8 mouse cellular contexts compared by ENCODE assay signal in the genomic region with DNA sequence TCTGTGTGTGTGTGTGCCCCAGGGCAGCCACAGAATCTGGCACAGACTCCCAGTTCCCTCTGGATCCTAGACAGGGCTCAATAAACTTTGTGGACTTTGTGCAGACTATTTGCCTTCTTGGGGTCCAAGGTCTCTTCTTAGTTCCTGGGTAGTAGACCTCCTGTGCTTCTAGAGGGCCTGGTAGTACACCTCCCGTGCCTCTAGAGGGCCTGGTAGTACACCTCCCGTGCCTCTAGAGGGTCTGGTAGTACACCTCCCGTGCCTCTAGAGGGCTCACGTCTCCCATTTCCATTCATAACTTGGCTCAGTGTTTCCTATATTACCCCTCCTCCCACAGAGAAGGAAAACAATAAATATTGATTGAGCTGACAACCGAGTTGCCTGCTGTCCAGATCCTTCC. TPM values are rescaled to one million over a fixed set of nuclear protein-coding genes. Genes with fewer than 3 reads are reported as not detected.
A peak's percentile ranks its signal among the peaks of the same experiment; 100 is the strongest.
DNase-seq lines count a peak whose midpoint lies in the region; ATAC-seq and TF ChIP-seq lines count a peak whose summit lies in the region.
"Had no signal": no experiment of that assay in that cellular context is flagged by ENCODE, and none has a peak within 500 bp of the region (broad histone marks: within the 10 kb centered on the region; RNA-seq: fewer than 3 reads in every experiment).

No protein-coding gene starts in this region.

- CTCF ChIA-PET in Patski (lab: Charles Lee) = interaction anchor here (0.9 to 9.0 kb wide), 9 partner anchors 8 to 24 kb away, joined by 3 to 69 read pairs (median 4); a partner anchor contains a TSS

- no peaks in the 10 kb centered on the region for H3K79me2 ChIP-seq in CH12.LX (replicated peaks; ENCODE audit: control insufficient read depth, extremely low read depth, insufficient read depth, poor library complexity, severe bottlenecking)

- H3K4me1 ChIP-seq in CH12.LX (ENCODE audit: control insufficient read depth in 1 of 2, insufficient read depth in 2 of 2) = peaks cover 18 to 44% of the 10 kb centered on the region in 2 experiments
- no peaks in the 10 kb centered on the region for H3K4me1 ChIP-seq in hindbrain, postnatal 0 days (ENCODE audit: insufficient read depth, low read length)

- peak; percentile 94 to 99 for TF ChIP-seq CTCF in CH12.LX (conservative IDR thresholded peaks at IDR 0.05 in 1 of 2, IDR thresholded peaks at IDR 0.05 in 1 of 2; ENCODE audit: low read depth in 2 of 2, low read length in 2 of 2)
- no peak for TF ChIP-seq CTCF in Patski (IDR thresholded peaks at IDR 0.05)
- peak; percentile 89 for TF ChIP-seq CTCF in hindbrain, postnatal 0 days (IDR thresholded peaks at IDR 0.05; ENCODE audit: low read depth)

- H3K36me3 ChIP-seq in CH12.LX (replicated peaks in 1 of 2; ENCODE audit: control insufficient read depth in 1 of 2, insufficient read depth in 1 of 2, low read length in 1 of 2) = peaks cover 0 to 4% of the 10 kb centered on the region in 2 experiments
- H3K36me3 ChIP-seq in hindbrain, postnatal 0 days (ENCODE audit: insufficient read depth, low read length) = no peaks in the 10 kb centered on the region
- H3K36me3 ChIP-seq: heart, embryonic 13.5 days had no signal

- H3K4me3 ChIP-seq in CH12.LX (replicated peaks in 1 of 3; ENCODE audit: low read depth in 2 of 3, low read length in 2 of 3, poor library complexity in 1 of 3) = no peak overlapping the region
- no peak overlapping the region for H3K4me3 ChIP-seq in hindbrain, postnatal 0 days (ENCODE audit: low read length)
- H3K4me3 ChIP-seq: heart, embryonic 13.5 days had no signal

- TF ChIP-seq POLR2A in CH12.LX (IDR thresholded peaks at IDR 0.05; ENCODE audit: low read depth, low read length) = no peak

- TF ChIP-seq EP300 in CH12.LX (IDR thresholded peaks at IDR 0.05; ENCODE audit: low read length) = no peak

- no peak overlapping the region for H3K4me2 ChIP-seq in CH12.LX (ENCODE audit: insufficient read depth, low read depth, poor library complexity, severe bottlenecking)
- no peak overlapping the region for H3K4me2 ChIP-seq in hindbrain, postnatal 0 days (ENCODE audit: low read depth, low read length)
- H3K4me2 ChIP-seq: heart, embryonic 13.5 days had no signal

- 25% methylated on average over 5 of the region's 5 CpGs for WGBS in hindbrain, postnatal 0 days

- peak; percentile 25 to 62 for DNase-seq in layer of hippocampus, adult 18-20 months (ENCODE audit: low spot score in 2 of 2)
- no peak for DNase-seq in layer of hippocampus, adult 9-10 months (ENCODE audit: low spot score)
- DNase-seq in CH12.LX (ENCODE audit: extremely low read depth) (peak; percentile 63), Patski (ENCODE audit: low read depth, low spot score) (no peak)
- peak; percentile 75 for DNase-seq in hindbrain, postnatal 0 days (ENCODE audit: low spot score)
- peak; percentile 75 for DNase-seq in lung, postnatal 10 days
- peak; percentile 60 for DNase-seq in thymus, postnatal 36 days

- POLR2A ChIA-PET in Patski (lab: Charles Lee) = interaction anchor here (1.4 kb wide), 1 partner anchor 22 kb away, joined by 3 read pairs; no protein-coding TSS in a partner anchor

- dilution Hi-C loops in CH12.LX (cut with MboI; ENCODE audit: extremely low pct_ligation_motif_present, extremely low pct_unique_long_range_greater_than_20kb, low sequenced_read_pairs) = no loop called here

- peak; percentile 16 for TF ChIP-seq RAD21 in CH12.LX (IDR thresholded peaks at IDR 0.05; ENCODE audit: low read depth, low read length)

- no peaks in the 10 kb centered on the region for H3K27me3 ChIP-seq in CH12.LX (replicated peaks)
- H3K27me3 ChIP-seq in Patski = no peaks in the 10 kb centered on the region
- no peaks in the 10 kb centered on the region for H3K27me3 ChIP-seq in hindbrain, postnatal 0 days (ENCODE audit: insufficient read depth, low read length)
- H3K27me3 ChIP-seq: heart, embryonic 13.5 days had no signal

- peak; percentile 55 for ATAC-seq in Patski
- ATAC-seq in hindbrain, postnatal 0 days = peak; percentile 43; the same call in 1 of the 2 replicates

- no peak overlapping the region for H3K9ac ChIP-seq in CH12.LX (ENCODE audit: insufficient read depth, low read depth)
- no peak overlapping the region for H3K9ac ChIP-seq in hindbrain, postnatal 0 days (replicated peaks; ENCODE audit: low read length)
- H3K9ac ChIP-seq: heart, embryonic 13.5 days had no signal

- no peaks in the 10 kb centered on the region for H3K9me3 ChIP-seq in CH12.LX (replicated peaks; ENCODE audit: low read length)
- no peaks in the 10 kb centered on the region for H3K9me3 ChIP-seq in hindbrain, postnatal 0 days (ENCODE audit: low read length)
- H3K9me3 ChIP-seq: heart, embryonic 13.5 days had no signal

- in situ Hi-C loops in CH12.LX (cut with MboI; ENCODE audit: low pct_ligation_motif_present, low pct_unique_long_range_greater_than_20kb, low sequenced_read_pairs) = no loop called here
- in situ Hi-C loops in Patski (cut with MboI; ENCODE audit: low pct_unique_long_range_greater_than_20kb) = no loop called here

- H3K27ac ChIP-seq in CH12.LX (ENCODE audit: insufficient read depth, low read depth) = no peak overlapping the region
- H3K27ac ChIP-seq in hindbrain, postnatal 0 days = no peak overlapping the region
- H3K27ac ChIP-seq: heart, embryonic 13.5 days had no signal

TF ChIP-seq in CH12.LX, 34 proteins besides CTCF, POLR2A, EP300 and RAD21:
- TF ChIP-seq NELFE (IDR thresholded peaks at IDR 0.05; ENCODE audit: low read depth, low read length) (peak; percentile 71; the same call in 1 of the 2 replicates), SMC3 (IDR thresholded peaks at IDR 0.05; ENCODE audit: low read depth, low read length) (0 out of 2 replicates have a peak, but pooled peaks have one; percentile 24), POLR2AphosphoS2 (IDR thresholded peaks at IDR 0.05; ENCODE audit: low read depth, low read length) (no peak), IRF4 (IDR thresholded peaks at IDR 0.05; ENCODE audit: low read depth, low read length) (peak; percentile 45; the same call in 1 of the 2 replicates), ZKSCAN1 (IDR thresholded peaks at IDR 0.05; ENCODE audit: borderline replicate concordance, low read depth, low read length) (no peak), JUND (conservative IDR thresholded peaks at IDR 0.05; ENCODE audit: low read depth, low read length) (0 out of 2 replicates have a peak, but pooled peaks have one; percentile 15)

RNA-seq across cellular contexts. Expression of a gene that starts 4.9 kb away (rescaled TPM):
- under 1 TPM; 0.20 to 0.22 TPM for total RNA-seq in layer of hippocampus, adult 18-20 months (2021)
- total RNA-seq in CH12.LX (2012; rRNA removed) (0.46 and 0.76 TPM in 2 replicates), CH12.LX (2014; rRNA removed) (0.08 and 0.17 TPM in 2 replicates)
- polyA plus RNA-seq in CH12.LX (2012; ENCODE audit: insufficient read length, low read depth) (1.3 and 1.4 TPM in 2 replicates), Patski (2021) (8.6 TPM)
- 0.36 TPM in 1 of 2 replicates, not detected in the other for total RNA-seq in hindbrain, postnatal 0 days (2014; rRNA removed)
- 0.25 and 0.29 TPM in 2 replicates for polyA plus RNA-seq in hindbrain, postnatal 0 days (2015; fragmentation: Nextera tagmentation; extraction: Ambion mirVana)

RNA-seq across cellular contexts. Expression of a gene that starts 10.4 kb away (rescaled TPM):
- not detected for total RNA-seq in layer of hippocampus, adult 18-20 months (2021)
- not detected in 2 replicates for total RNA-seq in CH12.LX (2012; rRNA removed)
- total RNA-seq in CH12.LX (2014; rRNA removed) = not detected in 2 replicates
- polyA plus RNA-seq in CH12.LX (2012; ENCODE audit: insufficient read length, low read depth) = not detected in 2 replicates
- not detected for polyA plus RNA-seq in Patski (2021)
- not detected in 2 replicates for total RNA-seq in hindbrain, postnatal 0 days (2014; rRNA removed)
- 0.11 and 0.28 TPM in 2 replicates for polyA plus RNA-seq in hindbrain, postnatal 0 days (2015; fragmentation: Nextera tagmentation; extraction: Ambion mirVana)
- polyA plus RNA-seq: heart, embryonic 13.5 days had no signal

RNA-seq across cellular contexts. Expression of a gene that starts 23.8 kb away (rescaled TPM):
- under 1 TPM; 0.41 to 0.79 TPM for total RNA-seq in layer of hippocampus, adult 18-20 months (2021)
- total RNA-seq in CH12.LX (2012; rRNA removed) (not detected in 2 replicates), CH12.LX (2014; rRNA removed) (not detected in 2 replicates)
- polyA plus RNA-seq in CH12.LX (2012; ENCODE audit: insufficient read length, low read depth) (0.27 and 0.59 TPM in 2 replicates), Patski (2021) (0.37 TPM)
- 0.58 TPM in 1 of 2 replicates, not detected in the other for total RNA-seq in hindbrain, postnatal 0 days (2014; rRNA removed)
- polyA plus RNA-seq in hindbrain, postnatal 0 days (2015; fragmentation: Nextera tagmentation; extraction: Ambion mirVana) = 0.50 and 0.59 TPM in 2 replicates

RNA-seq across cellular contexts. Expression of a gene that starts 39.9 kb away (rescaled TPM):
- total RNA-seq in layer of hippocampus, adult 18-20 months (2021) = 10 to 100 TPM in 1 of 2 experiments, 1 to 10 TPM in 1; 9.5 to 12.0 TPM
- total RNA-seq in CH12.LX (2012; rRNA removed) (11.5 and 13.0 TPM in 2 replicates), CH12.LX (2014; rRNA removed) (5.2 and 8.0 TPM in 2 replicates)
- polyA plus RNA-seq in CH12.LX (2012; ENCODE audit: insufficient read length, low read depth) (11.3 and 12.7 TPM in 2 replicates), Patski (2021) (44.8 TPM)
- total RNA-seq in hindbrain, postnatal 0 days (2014; rRNA removed) = 4.9 and 5.5 TPM in 2 replicates
- polyA plus RNA-seq in hindbrain, postnatal 0 days (2015; fragmentation: Nextera tagmentation; extraction: Ambion mirVana) = 4.5 and 4.8 TPM in 2 replicates

RNA-seq across cellular contexts. Expression of a gene that starts 40.2 kb away (rescaled TPM):
- 1 to 10 TPM; 4.5 to 5.7 TPM for total RNA-seq in layer of hippocampus, adult 18-20 months (2021)
- total RNA-seq in CH12.LX (2012; rRNA removed) = 37.7 and 46.0 TPM in 2 replicates
- total RNA-seq in CH12.LX (2014; rRNA removed) = 35.3 and 38.4 TPM in 2 replicates
- 25.3 and 29.7 TPM in 2 replicates for polyA plus RNA-seq in CH12.LX (2012; ENCODE audit: insufficient read length, low read depth)
- 35.9 TPM for polyA plus RNA-seq in Patski (2021)
- total RNA-seq in hindbrain, postnatal 0 days (2014; rRNA removed) = 23.2 and 30.9 TPM in 2 replicates
- 16.6 and 18.2 TPM in 2 replicates for polyA plus RNA-seq in hindbrain, postnatal 0 days (2015; fragmentation: Nextera tagmentation; extraction: Ambion mirVana)

Comparison
In these comparisons a context has a peak if more than half of its experiments do, and no peak if none do; other contexts are left out.
1. DNase-seq: peak in layer of hippocampus, adult 18-20 months (2 of 2), CH12.LX (single experiment), hindbrain, postnatal 0 days (single experiment), lung, postnatal 10 days (single experiment) and thymus, postnatal 36 days (2 of 2); none in layer of hippocampus, adult 9-10 months (single experiment) and Patski (single experiment).